Mouse (Mus musculus): Measurements from ENCODE around the gene Prpf4. TPM values are rescaled to one million over a fixed set of nuclear protein-coding genes. Genes with fewer than 3 reads are reported as not detected.
A peak's percentile ranks its signal among the peaks of the same experiment; 100 is the strongest.

The Prpf4 gene
- polyA plus RNA-seq, 1 experiment from 2014 or later, result 12.6 TPM

- whole genome bisulfite sequencing, result 55% methylated on average over 17 of the region's 17 CpGs
- Histone ChIP-seq H3K4me3 (ENCODE audit: control insufficient read depth in 1 of 2, insufficient read depth in 1 of 2, low read depth in 1 of 2, low read length in 2 of 2) (no peak overlapping the region), H3K4me2 (ENCODE audit: low read length) (peak overlapping the region; percentile 34), H3K4me1 (ENCODE audit: control insufficient read depth in 2 of 2, insufficient read depth in 2 of 2, low read length in 2 of 2) (peaks cover 0 to 3% of the 10 kb centered on the region in 2 experiments; a peak in 1 of 4 replicates), H3K27me3 (ENCODE audit: control insufficient read depth, insufficient read depth, low read length) (no peaks in the 10 kb centered on the region), H3K9me3 (ENCODE audit: control insufficient read depth, low read length) (no peaks in the 10 kb centered on the region), H3K27ac (replicated peaks in 1 of 2; ENCODE audit: control insufficient read depth in 1 of 2, insufficient read depth in 1 of 2, low read depth in 2 of 2, low read length in 2 of 2) (no peak overlapping the region), H3K9ac (ENCODE audit: low read length) (no peak overlapping the region), H3K36me3 (ENCODE audit: control insufficient read depth, insufficient read depth, low read length) (peaks cover 25% of the 10 kb centered on the region)
- ATAC-seq (ENCODE audit: insufficient number of reproducible peaks, insufficient read depth, low FRiP score, low read depth), result no peak
These were observed 19.6 kb downstream of the Prpf4 start for GRCm38 (mm10) chr4:62427978-62428758.

- Histone ChIP-seq H3K4me1 (ENCODE audit: control insufficient read depth in 2 of 2, insufficient read depth in 2 of 2, low read length in 2 of 2) (peaks cover 0 to 3% of the 10 kb centered on the region in 2 experiments; a peak in 1 of 4 replicates), H3K9me3 (ENCODE audit: control insufficient read depth, low read length) (no peaks in the 10 kb centered on the region), H3K4me2 (ENCODE audit: low read length) (no peak overlapping the region), H3K27me3 (ENCODE audit: control insufficient read depth, insufficient read depth, low read length) (no peaks in the 10 kb centered on the region), H3K4me3 (ENCODE audit: control insufficient read depth in 1 of 2, insufficient read depth in 1 of 2, low read depth in 1 of 2, low read length in 2 of 2) (no peak overlapping the region), H3K9ac (ENCODE audit: low read length) (no peak overlapping the region), H3K36me3 (ENCODE audit: control insufficient read depth, insufficient read depth, low read length) (peaks cover 11% of the 10 kb centered on the region), H3K27ac (replicated peaks in 1 of 2; ENCODE audit: control insufficient read depth in 1 of 2, insufficient read depth in 1 of 2, low read depth in 2 of 2, low read length in 2 of 2) (no peak overlapping the region)
- ATAC-seq (ENCODE audit: insufficient number of reproducible peaks, insufficient read depth, low FRiP score, low read depth), result no peak
- 81% methylated on average over 9 of the region's 9 CpGs for WGBS
These were observed 21.0 kb downstream of the Prpf4 start for GRCm38 (mm10) chr4:62429616-62430015.

- H3K9me3 ChIP-seq (ENCODE audit: control insufficient read depth, low read length), result no peaks in the 10 kb centered on the region
- peaks cover 0 to 3% of the 10 kb centered on the region in 2 experiments; a peak in 1 of 4 replicates for H3K4me1 ChIP-seq (ENCODE audit: control insufficient read depth in 2 of 2, insufficient read depth in 2 of 2, low read length in 2 of 2)
- no peak overlapping the region for H3K4me3 ChIP-seq (ENCODE audit: control insufficient read depth in 1 of 2, insufficient read depth in 1 of 2, low read depth in 1 of 2, low read length in 2 of 2)
- no peak overlapping the region for H3K4me2 ChIP-seq (ENCODE audit: low read length)
- no peak for ATAC-seq (ENCODE audit: insufficient number of reproducible peaks, insufficient read depth, low FRiP score, low read depth)
- H3K27ac ChIP-seq (replicated peaks in 1 of 2; ENCODE audit: control insufficient read depth in 1 of 2, insufficient read depth in 1 of 2, low read depth in 2 of 2, low read length in 2 of 2), result no peak overlapping the region
- H3K36me3 ChIP-seq (ENCODE audit: control insufficient read depth, insufficient read depth, low read length), result peaks cover under 1% of the 10 kb centered on the region; the same call in 1 of the 2 replicates
- H3K27me3 ChIP-seq (ENCODE audit: control insufficient read depth, insufficient read depth, low read length), result no peaks in the 10 kb centered on the region
- no peak overlapping the region for H3K9ac ChIP-seq (ENCODE audit: low read length)
These were observed 22.1 kb downstream of the Prpf4 start for GRCm38 (mm10) chr4:62430678-62431077.

- Histone ChIP-seq H3K4me2 (ENCODE audit: low read length) (no peak overlapping the region), H3K9ac (ENCODE audit: low read length) (no peak overlapping the region), H3K27ac (replicated peaks in 1 of 2; ENCODE audit: control insufficient read depth in 1 of 2, insufficient read depth in 1 of 2, low read depth in 2 of 2, low read length in 2 of 2) (no peak overlapping the region), H3K9me3 (ENCODE audit: control insufficient read depth, low read length) (no peaks in the 10 kb centered on the region), H3K4me3 (ENCODE audit: control insufficient read depth in 1 of 2, insufficient read depth in 1 of 2, low read depth in 1 of 2, low read length in 2 of 2) (no peak overlapping the region), H3K27me3 (ENCODE audit: control insufficient read depth, insufficient read depth, low read length) (no peaks in the 10 kb centered on the region), H3K4me1 (ENCODE audit: control insufficient read depth in 2 of 2, insufficient read depth in 2 of 2, low read length in 2 of 2) (peaks cover 0 to 3% of the 10 kb centered on the region in 2 experiments; a peak in 1 of 4 replicates), H3K36me3 (ENCODE audit: control insufficient read depth, insufficient read depth, low read length) (no peaks in the 10 kb centered on the region)
- 73% methylated on average over 4 of the region's 4 CpGs for WGBS
- ATAC-seq (ENCODE audit: insufficient number of reproducible peaks, insufficient read depth, low FRiP score, low read depth), result no peak
These were observed 22.9 kb downstream of the Prpf4 start for GRCm38 (mm10) chr4:62431522-62431921.

GRCm38 (mm10) chr4:62433939-62434870 lies 25.6 kb downstream of the Prpf4 start:
- Histone ChIP-seq H3K4me3 (ENCODE audit: control insufficient read depth in 1 of 2, insufficient read depth in 1 of 2, low read depth in 1 of 2, low read length in 2 of 2) (no peak overlapping the region), H3K36me3 (ENCODE audit: control insufficient read depth, insufficient read depth, low read length) (no peaks in the 10 kb centered on the region), H3K27ac (replicated peaks in 1 of 2; ENCODE audit: control insufficient read depth in 1 of 2, insufficient read depth in 1 of 2, low read depth in 2 of 2, low read length in 2 of 2) (no peak overlapping the region), H3K9me3 (ENCODE audit: control insufficient read depth, low read length) (no peaks in the 10 kb centered on the region), H3K9ac (ENCODE audit: low read length) (no peak overlapping the region), H3K27me3 (ENCODE audit: control insufficient read depth, insufficient read depth, low read length) (no peaks in the 10 kb centered on the region), H3K4me2 (ENCODE audit: low read length) (no peak overlapping the region), H3K4me1 (ENCODE audit: control insufficient read depth in 2 of 2, insufficient read depth in 2 of 2, low read length in 2 of 2) (no peaks in the 10 kb centered on the region)
- WGBS, result 66% methylated on average over 7 of the region's 7 CpGs
- no peak for ATAC-seq (ENCODE audit: insufficient number of reproducible peaks, insufficient read depth, low FRiP score, low read depth)

- Histone ChIP-seq H3K9ac (ENCODE audit: low read length) (no peak within 1 kb of the TSS), H3K36me3 (ENCODE audit: control insufficient read depth, insufficient read depth, low read length) (no peaks in the 10 kb centered on the region), H3K27me3 (ENCODE audit: control insufficient read depth, insufficient read depth, low read length) (no peaks in the 10 kb centered on the region), H3K4me1 (ENCODE audit: control insufficient read depth in 2 of 2, insufficient read depth in 2 of 2, low read length in 2 of 2) (no peaks in the 10 kb centered on the region), H3K4me2 (ENCODE audit: low read length) (no peak within 1 kb of the TSS), H3K4me3 (ENCODE audit: control insufficient read depth in 1 of 2, insufficient read depth in 1 of 2, low read depth in 1 of 2, low read length in 2 of 2) (no peak within 1 kb of the TSS), H3K27ac (replicated peaks in 1 of 2; ENCODE audit: control insufficient read depth in 1 of 2, insufficient read depth in 1 of 2, low read depth in 2 of 2, low read length in 2 of 2) (no peak within 1 kb of the TSS), H3K9me3 (ENCODE audit: control insufficient read depth, low read length) (no peaks in the 10 kb centered on the region)
- WGBS, result 79% methylated on average over 6 of the region's 6 CpGs
- ATAC-seq (ENCODE audit: insufficient number of reproducible peaks, insufficient read depth, low FRiP score, low read depth), result no peak
These were observed 26.5 kb downstream of the Prpf4 start, which contains the start of gene Rnf183 for GRCm38 (mm10) chr4:62435081-62435480. TSS of gene Rnf183 (minus strand) at chr4:62435252.

GRCm38 (mm10) chr4:62437256-62437778 lies 28.7 kb downstream of the Prpf4 start:
- Histone ChIP-seq H3K27me3 (ENCODE audit: control insufficient read depth, insufficient read depth, low read length) (no peaks in the 10 kb centered on the region), H3K4me1 (ENCODE audit: control insufficient read depth in 2 of 2, insufficient read depth in 2 of 2, low read length in 2 of 2) (no peaks in the 10 kb centered on the region), H3K4me2 (ENCODE audit: low read length) (no peak overlapping the region), H3K9ac (ENCODE audit: low read length) (no peak overlapping the region), H3K9me3 (ENCODE audit: control insufficient read depth, low read length) (no peaks in the 10 kb centered on the region), H3K27ac (replicated peaks in 1 of 2; ENCODE audit: control insufficient read depth in 1 of 2, insufficient read depth in 1 of 2, low read depth in 2 of 2, low read length in 2 of 2) (no peak overlapping the region), H3K36me3 (ENCODE audit: control insufficient read depth, insufficient read depth, low read length) (no peaks in the 10 kb centered on the region), H3K4me3 (ENCODE audit: control insufficient read depth in 1 of 2, insufficient read depth in 1 of 2, low read depth in 1 of 2, low read length in 2 of 2) (no peak overlapping the region)
- no peak for ATAC-seq (ENCODE audit: insufficient number of reproducible peaks, insufficient read depth, low FRiP score, low read depth)
- WGBS, result 77% methylated on average over 3 of the region's 3 CpGs
